Mouse (Mus musculus) heart, adult 11 months (tissue): Measurements from ENCODE around the gene Mis18a.

Source experiments
- DNase-seq: peaks from one replicate; pipeline ENCODE4 v3.0.0; 2022

Mis18a gene

GRCm38 (mm10) chr16:90703646-90704045 is 23.6 kb downstream of the Mis18a start:
- DNase-seq: no peak

- DNase-seq: no peak
Observed at GRCm38 (mm10) chr16:90701541-90701940, 25.7 kb downstream of the Mis18a start.

GRCm38 (mm10) chr16:90699390-90699789 is 27.8 kb downstream of the Mis18a start:
- no peak for DNase-seq

GRCm38 (mm10) chr16:90696306-90696705 is 30.9 kb downstream of the Mis18a start:
- peak; percentile 86 for DNase-seq

- DNase-seq: peak; percentile 97
Observed at GRCm38 (mm10) chr16:90695121-90695520, 32.1 kb downstream of the Mis18a start.

DNA sequence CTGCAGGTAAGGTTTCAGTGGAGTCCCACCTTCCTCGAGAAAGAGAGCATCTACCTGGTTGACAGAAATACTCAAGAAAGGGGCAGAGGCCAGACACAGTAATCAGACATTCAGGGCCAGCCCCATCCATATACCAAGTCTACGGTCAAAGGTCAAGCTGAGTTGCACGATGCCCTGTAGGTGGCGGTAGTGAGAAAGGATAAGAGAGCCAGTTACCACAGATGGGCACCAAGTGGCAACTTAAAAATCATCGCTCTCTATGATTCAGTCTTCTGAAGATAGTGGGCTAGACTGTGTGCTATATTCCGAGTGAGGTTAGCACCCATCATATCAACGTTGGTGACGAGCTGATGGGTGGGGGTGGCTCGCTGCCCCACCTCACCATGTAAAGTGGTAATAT is 32.5 kb downstream of the Mis18a start:
- peak; percentile 88 for DNase-seq

DNA sequence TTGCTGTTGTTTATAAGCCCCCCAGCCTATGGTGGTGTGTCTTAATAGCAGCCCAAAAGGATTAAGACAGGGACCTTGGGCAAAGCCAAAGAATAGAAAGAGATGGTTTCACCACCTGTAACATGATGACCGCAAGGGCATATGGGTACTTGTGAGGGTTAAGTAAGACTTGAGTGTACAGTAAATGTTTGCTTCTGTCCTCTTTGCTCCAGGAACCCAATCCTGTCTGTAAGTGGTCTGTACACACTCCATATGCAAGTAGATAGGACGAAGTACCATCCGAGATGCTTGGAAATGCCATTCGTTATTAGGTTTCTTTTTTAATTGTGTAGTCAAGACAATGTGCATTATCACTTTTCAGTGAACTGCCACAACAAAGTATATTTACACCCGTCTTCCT is 33.6 kb downstream of the Mis18a start:
- DNase-seq: no peak

GRCm38 (mm10) chr16:90692704-90693385 is 34.4 kb downstream of the Mis18a start:
- peak; percentile 95 for DNase-seq

DNA sequence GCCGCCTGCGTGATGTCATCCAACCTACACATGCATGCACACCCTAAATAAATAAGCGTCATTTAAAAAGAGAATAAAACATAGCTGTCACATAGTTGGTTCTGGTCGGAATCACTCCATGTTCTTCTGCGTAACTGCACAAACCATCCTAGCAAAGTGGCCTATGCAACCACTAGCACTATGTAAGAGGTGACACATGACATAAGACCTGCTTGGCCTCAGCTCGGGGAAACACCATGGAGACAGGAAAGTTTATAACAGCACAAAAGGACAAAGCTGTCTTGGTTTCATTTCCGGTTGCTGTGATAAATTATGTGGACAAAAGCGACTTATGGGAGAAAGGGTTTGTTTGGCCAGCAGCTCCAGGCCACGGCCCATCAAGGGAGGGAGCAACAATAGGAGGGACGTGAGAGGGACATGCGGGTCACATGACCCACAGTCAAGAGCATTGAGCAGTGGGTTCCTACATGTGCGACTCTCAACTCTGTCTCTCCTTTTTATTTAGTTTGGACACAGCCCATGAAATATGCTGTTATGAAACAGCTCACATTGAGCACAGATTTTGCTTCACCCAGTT is 39.4 kb downstream of the Mis18a start:
- DNase-seq: peak; percentile 95

DNA sequence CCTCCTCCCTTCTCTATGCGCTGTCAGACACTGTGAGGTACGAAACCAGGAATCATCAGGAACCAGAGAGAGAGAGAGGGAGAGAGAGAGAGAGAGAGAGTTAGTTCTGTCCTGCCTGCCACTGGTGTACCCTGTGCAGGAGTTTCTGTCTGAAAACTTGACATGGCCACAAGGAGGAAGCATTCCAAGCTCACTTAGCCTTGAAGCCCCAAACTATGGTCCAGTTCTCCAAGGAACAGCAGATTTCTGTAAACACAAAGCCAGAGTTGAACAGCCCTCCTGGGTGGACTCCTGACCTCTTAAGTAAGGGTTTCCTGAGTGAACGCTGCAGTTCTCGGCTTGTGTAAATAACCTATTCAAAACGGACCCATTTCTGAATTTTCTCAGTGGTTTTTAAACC is 40.2 kb downstream of the Mis18a start:
- DNase-seq: peak; percentile 87

GRCm38 (mm10) chr16:90684092-90684491 is 43.1 kb downstream of the Mis18a start:
- no peak for DNase-seq

DNA sequence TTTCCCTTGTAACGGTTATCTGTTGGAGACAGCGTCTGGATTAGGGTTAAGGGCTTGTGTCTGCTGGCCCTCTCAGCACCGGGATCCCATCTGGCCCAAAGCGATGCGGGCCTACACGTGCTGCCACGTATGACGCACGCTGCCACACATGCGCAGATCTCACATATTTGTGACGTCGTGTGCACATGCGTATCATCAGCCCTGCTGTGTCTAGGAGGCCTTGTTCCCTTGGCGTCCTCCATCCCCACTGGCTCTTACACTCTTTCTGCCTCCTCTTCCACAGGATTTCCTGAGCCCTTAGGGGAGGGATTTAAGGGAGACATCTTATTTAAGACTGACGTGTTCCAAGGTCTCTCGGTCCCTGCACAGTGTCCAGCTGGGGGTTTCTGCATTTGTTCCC is 47.2 kb downstream of the Mis18a start:
- DNase-seq: peak; percentile 94

GRCm38 (mm10) chr16:90678820-90679219 is 48.4 kb downstream of the Mis18a start:
- DNase-seq: no peak

DNA sequence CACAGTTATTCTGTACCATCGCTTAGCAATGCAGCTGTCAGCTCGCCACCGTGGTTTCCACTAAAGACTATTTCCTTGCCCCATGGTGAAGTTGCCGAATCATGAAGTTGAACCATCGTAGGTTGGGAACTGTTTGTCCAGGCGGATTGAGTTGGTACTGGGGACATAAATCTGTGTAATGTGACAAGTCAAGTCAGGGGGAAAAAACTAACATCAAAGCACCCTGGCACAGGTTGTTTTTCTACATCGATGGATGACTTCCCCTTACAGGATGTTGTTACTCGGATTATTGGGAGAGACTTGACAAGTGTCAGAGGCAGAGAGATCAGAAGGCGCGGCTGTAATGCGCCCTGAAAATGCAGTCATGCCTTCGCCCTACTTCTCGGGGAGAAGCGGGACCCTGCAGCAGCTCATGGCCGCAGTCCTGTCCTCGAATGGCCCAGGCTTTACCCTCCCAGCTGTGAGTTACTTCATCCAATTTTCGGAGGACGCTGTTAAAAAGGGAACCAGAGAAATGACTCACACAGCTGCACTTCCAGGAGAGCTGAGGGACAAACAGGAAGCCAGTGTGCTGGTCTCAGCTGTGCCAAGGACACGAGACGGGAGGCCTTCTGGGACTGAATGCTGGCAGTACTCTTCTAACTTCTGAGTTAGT is 50.2 kb downstream of the Mis18a start:
- peak; percentile 99 for DNase-seq

GRCm38 (mm10) chr16:90674651-90675050 is 52.6 kb downstream of the Mis18a start:
- no peak for DNase-seq

DNA sequence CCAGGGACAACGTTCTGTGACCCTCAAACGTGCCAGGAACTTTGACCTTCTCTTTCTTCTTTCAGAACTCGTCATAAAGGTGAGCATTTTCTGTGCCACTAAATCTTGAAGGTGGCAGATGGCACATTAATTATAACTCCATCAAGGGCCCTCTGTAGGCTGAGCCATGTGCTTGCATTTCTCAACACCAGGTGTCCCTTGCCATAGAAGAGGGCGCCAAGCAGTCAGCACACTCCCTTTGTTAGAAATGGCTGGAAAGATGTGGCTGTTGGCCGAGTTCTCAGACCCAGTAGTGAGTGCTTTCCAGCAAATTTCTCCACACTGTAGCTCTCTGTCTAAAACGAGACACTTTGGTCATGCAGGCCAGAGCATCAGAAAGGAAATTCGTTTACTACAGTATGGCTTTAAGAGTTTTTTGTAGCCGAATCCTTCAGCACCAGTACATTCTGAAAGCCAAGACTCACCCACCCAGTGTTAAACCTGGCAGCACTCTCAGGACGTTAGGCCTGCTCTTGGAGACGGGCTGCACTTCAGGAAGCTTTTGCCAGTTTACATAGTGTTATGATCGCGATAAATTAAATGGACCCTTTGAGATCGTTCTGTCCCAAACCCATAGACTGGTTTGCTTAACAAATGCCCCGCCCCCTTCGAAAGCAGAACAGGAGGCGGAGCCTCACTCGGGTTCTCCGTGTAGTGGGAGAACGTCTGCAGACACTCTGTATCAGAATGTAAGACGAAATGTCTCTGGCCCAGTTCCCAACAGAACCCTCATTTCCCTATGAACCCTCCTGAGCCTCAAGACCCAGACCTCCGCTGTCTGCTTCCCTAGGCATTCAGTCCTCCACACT is 53.5 kb downstream of the Mis18a start:
- peak; percentile 91 for DNase-seq
